Mouse (Mus musculus) neutrophil, adult 65 days (primary cell): Measurements from ENCODE around the gene Toporsl. TPM values are rescaled to one million over a fixed set of nuclear protein-coding genes. Genes with fewer than 3 reads are reported as not detected.

ENCODE experiments used
- total RNA-seq: library from RNA; stranded (reverse); gene quantifications from 2 replicates; pipeline ENCODE4 v1.2.4, GENCODE M21; 2023

Gene Toporsl
- total RNA-seq = not detected in 2 replicates

GRCm38 (mm10) chr4:52595927-52596326 is at the start of gene Toporsl:
TSS of gene Toporsl (plus strand) at chr4:52596274.

Other genes with a start within 250 kb of the Toporsl start
- 31.1 and 36.8 TPM in 2 replicates for gene Smc2, start 157.0 kb upstream of the Toporsl start, total RNA-seq
- gene Vma21-ps, start 99.0 kb upstream of the Toporsl start, total RNA-seq = not detected in 2 replicates
- not detected in 2 replicates for gene Olfr275, start 218.3 kb downstream of the Toporsl start, total RNA-seq